Mouse (Mus musculus) adrenal gland, postnatal 4 days (tissue): ENCODE results near the gene Cstad. TPM values are rescaled to one million over a fixed set of nuclear protein-coding genes. Genes with fewer than 3 reads are reported as not detected.

Experiments
- DNase-seq, 2 experiments: peaks; one replicate each; pipeline ENCODE4 v3.0.0; 2021 to 2022; ENCODE audit warnings: low spot score in 2 of 2, mixed read lengths in 2 of 2
- total RNA-seq, 2 experiments: library from RNA; stranded (reverse); gene quantifications; 2 replicates each; pipeline ENCODE4 v1.2.3; 2021

Cstad gene
- total RNA-seq, 2 experiments from 2014 or later, result 6.7 to 7.3 TPM

DNA sequence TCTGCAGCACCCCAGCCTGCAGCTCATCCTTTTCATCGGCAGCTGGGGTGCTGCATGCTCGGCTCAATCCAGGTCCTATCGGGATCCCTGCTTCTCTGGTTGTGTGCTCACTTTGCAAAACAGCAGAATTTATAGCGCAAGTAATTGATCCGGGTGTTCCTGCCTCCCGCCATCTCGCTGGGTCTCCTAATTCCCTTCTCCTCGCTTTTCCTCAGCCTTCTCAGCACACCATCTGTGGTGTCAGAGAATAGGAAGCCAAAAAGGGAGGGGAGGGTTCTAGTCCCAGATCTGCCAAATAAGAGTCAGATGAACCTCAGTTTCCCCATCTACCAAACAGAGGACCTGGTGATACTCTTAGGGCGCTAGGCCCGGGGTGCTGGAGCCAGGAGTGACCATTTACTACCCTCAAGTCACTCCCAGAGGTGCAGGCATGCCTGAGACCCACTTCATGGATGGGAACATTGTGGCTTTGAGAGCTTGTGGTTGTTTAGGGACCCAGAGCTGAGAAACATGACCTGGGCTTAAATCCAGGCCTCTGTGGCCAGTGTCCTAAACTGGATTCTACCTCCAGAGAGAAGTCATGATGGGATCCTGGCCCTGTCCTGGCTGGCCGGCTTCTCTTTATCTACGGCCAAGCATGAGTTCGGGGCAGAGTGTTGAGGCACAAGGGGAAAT is 1.1 kb upstream of the Cstad start:
- DNase-seq, result no peak

GRCm38 (mm10) chr2:30595796-30596195 is 956 bp downstream of the Cstad start:
- no peak for DNase-seq

DNA sequence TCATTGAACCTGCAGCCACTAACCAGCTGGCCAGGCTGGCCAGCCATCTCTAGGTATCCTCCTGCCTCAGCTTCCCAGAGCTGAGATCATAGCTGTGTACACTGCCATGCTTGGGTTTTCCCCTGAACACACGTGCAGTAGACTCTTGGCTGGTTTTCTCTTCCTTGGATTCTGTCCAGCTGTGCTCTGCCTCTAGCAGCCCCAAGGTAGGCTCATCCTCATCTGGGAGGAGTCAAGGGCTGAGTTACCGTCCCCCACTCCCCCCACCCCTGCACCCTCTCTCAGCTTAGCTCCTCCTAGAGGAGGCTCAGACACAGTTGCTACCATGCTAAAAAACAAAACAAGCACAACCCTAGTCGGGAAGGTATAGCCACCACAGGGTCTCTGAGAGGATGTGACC is 4.8 kb downstream of the Cstad start:
- DNase-seq, result no peak

GRCm38 (mm10) chr2:30600291-30600690 is 5.5 kb downstream of the Cstad start:
- DNase-seq, result no peak

DNA sequence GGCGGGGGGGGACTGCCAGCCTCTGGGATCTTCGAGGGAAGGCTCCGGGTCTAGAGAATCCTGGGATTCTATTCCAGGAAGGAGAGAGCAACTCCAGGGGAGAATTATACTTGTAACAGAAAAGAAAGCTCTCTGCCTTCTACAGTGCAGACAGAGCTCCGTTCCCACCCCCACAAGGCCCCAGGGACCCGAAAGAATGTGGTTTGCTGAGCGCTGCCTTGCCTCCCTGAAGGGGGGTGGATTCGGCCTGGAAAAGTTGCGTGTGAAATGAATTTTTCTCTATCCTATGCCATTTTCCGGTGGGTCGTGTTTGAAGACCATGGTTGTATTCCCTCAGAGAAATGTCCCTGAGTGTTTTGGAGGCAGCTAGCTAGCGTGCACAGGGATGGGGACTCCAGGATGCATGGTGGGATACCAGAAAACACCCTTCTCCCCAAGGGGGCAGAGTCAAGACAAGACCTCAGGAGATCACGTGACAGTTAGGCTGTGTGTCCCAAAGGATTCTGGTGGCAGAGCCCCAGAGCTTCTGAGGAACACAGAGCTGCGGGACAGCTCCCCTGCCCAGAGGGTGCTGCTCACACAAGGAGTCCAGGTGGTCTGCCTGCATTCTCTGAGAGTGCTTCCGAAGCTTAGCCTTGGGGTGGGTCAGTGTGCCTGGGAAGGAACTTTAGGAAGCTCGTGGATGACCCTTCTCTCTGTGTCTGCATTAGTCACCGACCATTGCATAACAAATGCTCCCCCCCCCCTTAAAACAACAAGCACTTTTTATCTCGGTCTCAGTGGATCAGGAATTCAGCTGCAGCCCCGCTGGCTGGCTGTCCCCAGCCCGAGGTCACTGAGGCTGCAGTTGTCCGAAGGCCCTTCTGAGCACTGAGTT is 6.4 kb downstream of the Cstad start:
- no peak for DNase-seq

GRCm38 (mm10) chr2:30602451-30602850 is 7.6 kb downstream of the Cstad start:
- no peak for DNase-seq

DNA sequence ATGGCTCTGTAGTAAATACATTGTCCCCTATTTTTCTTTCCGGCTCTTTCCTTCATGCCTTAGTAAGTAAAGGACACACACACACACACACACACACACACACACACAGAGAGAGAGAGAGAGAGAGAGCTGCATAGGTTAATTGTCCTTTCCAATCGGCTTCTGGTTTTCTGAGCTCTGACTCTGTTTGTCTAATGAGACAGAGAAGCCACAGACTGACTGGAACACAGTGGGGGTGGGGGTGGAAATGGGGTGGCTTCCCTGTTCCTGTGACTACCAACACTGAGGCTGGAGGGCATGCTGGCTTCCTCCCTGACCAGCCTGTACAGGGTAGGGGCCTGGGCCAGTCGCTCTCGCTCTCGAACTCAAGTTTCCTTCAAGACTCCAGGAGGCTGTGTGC is 8.9 kb downstream of the Cstad start:
- no peak for DNase-seq

- no peak for DNase-seq
Measured at GRCm38 (mm10) chr2:30604880-30605761, 10.3 kb downstream of the Cstad start.

DNA sequence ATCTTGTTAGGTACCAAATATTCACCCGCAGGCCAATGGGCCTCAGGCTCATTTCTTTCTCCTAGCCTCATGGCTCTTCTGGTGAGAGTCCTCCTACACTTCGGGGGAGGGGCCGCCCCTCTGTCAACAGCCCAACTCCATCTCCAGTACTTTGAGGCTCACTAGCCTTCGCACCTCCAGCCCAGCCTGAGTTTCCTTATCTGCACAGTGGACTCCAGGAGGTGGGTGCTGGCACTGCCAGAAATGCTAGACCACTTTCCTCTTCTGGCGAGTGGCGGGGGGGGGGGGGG is 10.9 kb downstream of the Cstad start:
- DNase-seq, result no peak

GRCm38 (mm10) chr2:30606621-30607052 is 11.8 kb downstream of the Cstad start:
- DNase-seq, result no peak

GRCm38 (mm10) chr2:30607941-30608340 is 13.1 kb downstream of the Cstad start:
- no peak for DNase-seq

DNA sequence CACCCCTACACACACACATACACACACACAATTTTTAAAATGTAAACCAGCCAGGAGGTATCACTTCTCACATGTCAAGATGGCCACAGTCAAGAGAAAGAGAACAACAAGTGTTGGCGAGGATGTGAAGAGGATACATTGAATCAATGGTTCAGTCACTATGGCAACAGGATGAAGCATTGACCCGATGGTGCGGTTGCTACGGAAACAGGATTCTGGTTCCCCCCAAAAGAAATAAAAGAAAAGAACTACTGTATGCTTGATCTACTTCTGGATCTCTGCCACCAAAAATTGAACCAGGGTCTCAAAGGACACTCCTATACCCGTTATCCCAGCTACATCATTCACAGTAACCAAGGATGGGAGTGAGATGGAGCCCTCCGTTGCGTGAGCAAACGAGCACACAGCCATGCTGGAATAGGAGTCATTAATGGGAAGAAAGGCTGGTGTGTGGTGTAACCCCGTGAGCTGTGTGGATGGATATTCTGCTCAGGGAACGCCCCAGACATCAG is 13.9 kb downstream of the Cstad start:
- DNase-seq, result no peak

- peak in 1 of 2 experiments; percentile 43 for DNase-seq
Measured at GRCm38 (mm10) chr2:30613574-30613973, 18.7 kb downstream of the Cstad start.

DNA sequence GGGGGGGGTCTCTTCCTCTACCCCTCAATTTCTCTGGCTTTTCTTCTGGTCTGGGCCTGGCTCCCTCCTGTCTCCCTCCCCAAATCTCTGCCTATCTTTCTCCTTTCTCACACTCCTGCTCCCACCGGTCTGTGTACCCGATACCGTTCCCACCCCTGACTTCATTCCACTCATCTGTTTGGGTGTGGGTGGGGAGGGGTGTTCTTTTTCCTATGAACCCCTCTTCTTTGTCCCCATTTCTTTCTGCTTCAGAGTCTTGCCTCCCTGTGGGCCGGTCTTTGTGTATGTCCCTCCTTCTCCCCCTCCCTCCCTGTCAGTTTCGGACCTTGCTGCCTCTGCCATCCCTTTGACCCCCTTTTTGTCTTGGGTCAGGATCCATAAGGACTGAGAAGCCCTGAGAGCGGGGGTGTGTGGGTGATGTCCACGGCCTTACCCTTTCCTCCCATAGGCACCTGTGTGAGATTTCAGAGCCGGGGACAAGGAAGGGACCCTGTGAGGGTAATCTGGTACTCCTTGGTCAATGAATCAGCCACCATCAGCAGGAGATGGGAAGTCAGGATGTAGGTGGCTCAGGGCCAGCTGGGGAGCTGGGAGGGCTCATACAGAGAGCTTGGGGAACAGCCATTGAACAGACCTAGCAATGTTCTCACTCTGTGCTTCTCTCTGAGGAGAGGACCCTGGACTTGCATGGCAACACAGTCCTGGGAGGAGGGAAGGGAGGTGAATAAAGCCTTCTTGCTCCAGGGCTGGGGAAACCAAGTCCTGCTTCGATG is 19.5 kb downstream of the Cstad start:
- no peak for DNase-seq

DNA sequence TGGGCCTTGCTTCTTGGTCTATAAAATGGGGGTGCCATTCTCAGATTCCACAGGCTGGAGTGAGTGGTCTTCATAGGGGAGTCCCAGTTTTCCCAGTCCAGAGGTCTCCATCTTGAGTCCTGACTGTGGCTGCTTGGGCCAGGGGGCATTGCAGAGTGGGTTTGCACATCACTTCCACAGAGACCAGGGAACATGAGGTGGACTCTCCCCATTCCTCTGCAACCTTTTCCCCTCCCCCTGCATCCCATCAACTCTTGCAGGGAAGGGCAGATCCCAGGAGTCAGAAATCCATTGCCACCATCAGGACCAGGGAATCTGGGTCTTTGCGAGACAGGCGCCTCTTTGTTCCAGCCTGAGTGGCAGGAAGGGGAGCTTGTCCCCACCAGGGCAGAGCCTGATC is 21.0 kb downstream of the Cstad start:
- no peak for DNase-seq

DNA sequence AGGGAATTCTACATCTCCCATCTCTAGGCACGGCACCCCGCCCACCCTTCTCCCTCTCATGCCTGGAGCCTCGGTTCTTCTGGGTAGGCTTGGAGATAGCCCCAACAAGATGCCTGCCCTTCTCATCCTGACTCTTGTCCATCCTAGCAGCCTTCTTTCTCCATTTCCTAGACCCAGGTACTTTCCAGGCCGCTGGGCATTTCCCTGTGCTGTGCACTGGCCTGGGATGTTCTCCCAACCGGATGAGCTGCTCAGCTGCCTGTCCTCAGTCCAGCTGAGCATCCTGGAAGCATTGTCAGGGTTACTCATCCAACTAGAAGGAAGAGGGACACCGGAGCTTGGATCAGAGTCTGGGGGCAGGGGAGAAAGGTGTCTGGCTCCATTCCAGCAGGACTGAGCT is 21.6 kb downstream of the Cstad start:
- no peak for DNase-seq

GRCm38 (mm10) chr2:30618487-30619248 is 23.8 kb downstream of the Cstad start:
- no peak for DNase-seq

- no peak for DNase-seq
Measured at GRCm38 (mm10) chr2:30623873-30624272, 29.0 kb downstream of the Cstad start.

- DNase-seq, result no peak
Measured at GRCm38 (mm10) chr2:30625296-30625826, 30.5 kb downstream of the Cstad start.
